Mouse (Mus musculus): ENCODE data around the gene Prkcg. TPM values are rescaled to one million over a fixed set of nuclear protein-coding genes. Genes with fewer than 3 reads are reported as not detected.
A peak's percentile ranks its signal among the peaks of the same experiment; 100 is the strongest.

Prkcg gene
- polyA plus RNA-seq, 1 experiment from 2014 or later: 0.25 TPM

DNA sequence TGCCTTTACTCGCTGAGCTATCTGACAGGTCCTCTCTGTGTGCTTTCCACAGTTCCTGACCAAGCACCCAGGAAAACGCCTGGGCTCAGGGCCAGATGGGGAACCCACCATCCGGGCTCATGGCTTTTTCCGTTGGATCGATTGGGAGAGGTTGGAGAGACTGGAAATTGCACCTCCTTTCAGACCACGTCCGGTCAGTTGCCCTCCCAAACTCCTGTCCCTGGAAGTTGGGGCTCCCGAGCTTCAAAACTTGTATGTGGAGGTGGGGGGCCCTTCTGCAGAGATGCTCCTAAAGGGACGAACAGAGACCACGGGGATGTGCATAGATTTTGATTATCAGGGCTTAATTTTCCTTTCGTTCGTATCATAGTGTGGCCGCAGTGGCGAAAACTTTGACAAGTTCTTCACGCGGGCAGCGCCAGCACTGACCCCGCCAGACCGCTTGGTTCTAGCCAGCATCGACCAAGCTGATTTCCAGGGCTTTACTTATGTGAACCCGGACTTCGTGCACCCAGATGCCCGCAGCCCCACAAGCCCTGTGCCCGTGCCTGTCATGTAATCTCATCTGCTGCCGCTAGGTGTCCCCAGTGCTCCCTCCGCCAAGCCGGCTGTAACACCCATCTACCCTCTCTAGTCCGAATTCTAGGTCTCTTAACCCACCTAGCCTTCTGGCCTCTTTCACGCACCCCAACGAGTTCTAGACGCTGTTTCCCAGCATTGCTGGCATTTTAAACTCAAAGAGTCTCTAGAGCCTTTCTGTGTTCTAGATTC, 41.0 kb downstream of the Prkcg start:
- H3K4me3 ChIP-seq: no peak overlapping the region
- H3K4me1 ChIP-seq: peaks cover 15% of the 10 kb centered on the region
- 21% methylated on average over 31 of the region's 31 CpGs for WGBS
- no peak overlapping the region for H3K9ac ChIP-seq
- H3K36me3 ChIP-seq: no peaks in the 10 kb centered on the region
- H3K9me3 ChIP-seq: no peaks in the 10 kb centered on the region
- no peak for ATAC-seq (ENCODE audit: low FRiP score, low read depth)
- H3K27ac ChIP-seq: no peak overlapping the region
- peaks cover 4% of the 10 kb centered on the region; the same call in 1 of the 2 replicates for H3K27me3 ChIP-seq (replicated peaks)
- H3K4me2 ChIP-seq (replicated peaks): peak overlapping the region; percentile 32

DNA sequence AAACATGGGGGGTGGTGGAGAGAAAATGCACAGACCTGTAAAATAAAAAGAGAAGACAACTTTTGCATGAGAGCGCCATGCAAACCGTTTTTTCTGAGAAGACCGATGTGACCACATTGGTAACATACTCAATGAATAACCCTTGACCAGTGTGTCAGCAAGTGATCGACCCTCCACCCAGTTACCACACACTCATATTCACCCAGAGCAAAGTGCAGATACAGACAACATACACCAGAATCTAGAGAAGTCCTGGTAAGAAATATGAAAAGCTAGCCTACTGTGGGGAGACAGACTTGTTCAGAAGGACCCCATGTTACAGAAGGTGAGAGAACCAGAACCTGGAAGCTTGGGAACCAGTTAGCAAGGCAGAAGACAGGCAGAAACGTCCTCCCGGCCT, 42.2 kb downstream of the Prkcg start:
- Histone ChIP-seq H3K36me3 (no peaks in the 10 kb centered on the region), H3K9me3 (no peaks in the 10 kb centered on the region), H3K27ac (no peak overlapping the region), H3K4me2 (replicated peaks) (peak overlapping the region; percentile 82), H3K4me1 (peaks cover 15% of the 10 kb centered on the region), H3K4me3 (peak overlapping the region; percentile 71), H3K9ac (no peak overlapping the region), H3K27me3 (replicated peaks) (peaks cover 4% of the 10 kb centered on the region; the same call in 1 of the 2 replicates)
- 54% methylated on average over 6 of the region's 6 CpGs for WGBS
- peak; percentile 1 for ATAC-seq (ENCODE audit: low FRiP score, low read depth)

DNA sequence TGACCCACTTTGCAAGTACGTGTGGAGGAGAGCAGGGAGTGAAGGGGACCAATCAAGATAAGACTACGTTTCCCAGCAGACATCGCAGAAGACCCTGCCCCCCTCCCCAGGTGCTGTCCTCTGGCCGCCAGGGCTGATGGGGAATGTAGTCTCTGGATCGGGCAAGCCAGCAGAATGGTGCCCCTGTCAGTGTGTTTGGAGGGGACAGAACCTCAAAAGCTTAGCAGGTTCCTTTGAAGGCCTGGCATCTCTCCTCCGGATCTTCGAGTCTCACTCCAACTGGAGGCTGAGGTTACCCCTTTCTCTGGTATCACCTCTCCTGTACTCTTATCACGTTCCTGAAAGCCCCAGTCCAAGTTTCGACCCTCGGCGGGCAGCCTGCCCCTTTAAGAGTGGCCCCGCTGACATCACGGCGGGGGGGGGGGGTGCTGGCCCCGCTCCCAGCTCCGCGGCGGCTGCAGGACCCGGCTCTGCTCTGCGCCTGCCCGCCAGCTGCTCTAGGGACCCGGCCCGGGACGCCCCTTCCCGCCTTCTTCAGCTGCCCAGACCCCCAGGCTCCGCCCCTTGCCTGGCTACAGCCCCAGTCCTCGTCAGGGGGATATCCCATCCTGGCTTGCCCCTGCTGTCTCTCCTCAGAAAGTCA, 42.7 kb downstream of the Prkcg start:
- Histone ChIP-seq H3K4me2 (replicated peaks) (peak overlapping the region; percentile 82), H3K36me3 (no peaks in the 10 kb centered on the region), H3K4me3 (peak overlapping the region; percentile 71), H3K27ac (peak overlapping the region; percentile 79), H3K9ac (peak overlapping the region; percentile 82), H3K9me3 (no peaks in the 10 kb centered on the region), H3K27me3 (replicated peaks) (peaks cover 4% of the 10 kb centered on the region; the same call in 1 of the 2 replicates), H3K4me1 (peaks cover 15% of the 10 kb centered on the region)
- ATAC-seq (ENCODE audit: low FRiP score, low read depth): peak; percentile 95
- 1% methylated on average over 27 of the region's 27 CpGs for WGBS

DNA sequence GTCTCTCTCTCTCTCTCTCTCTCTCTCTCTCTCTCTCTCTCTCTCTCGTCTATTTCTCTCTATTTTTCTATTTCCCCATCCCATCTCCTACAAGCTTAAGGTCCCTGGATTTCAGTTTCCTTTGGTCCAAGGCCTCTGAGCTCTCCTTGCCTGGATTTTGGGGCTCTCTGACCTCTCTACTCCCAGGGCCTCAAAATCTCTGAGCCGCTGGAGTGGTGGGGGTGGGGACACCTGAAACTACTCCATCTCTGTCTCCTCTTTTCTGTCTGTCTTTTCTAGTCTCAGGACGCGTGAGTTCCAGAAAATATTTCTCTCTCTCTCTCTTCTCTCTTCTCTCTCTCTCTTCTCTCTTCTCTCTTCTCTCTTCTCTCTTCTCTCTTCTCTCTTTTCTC, 43.2 kb downstream of the Prkcg start:
- ATAC-seq (ENCODE audit: low FRiP score, low read depth): peak; percentile 18
- peak overlapping the region; percentile 79 for H3K27ac ChIP-seq
- H3K4me1 ChIP-seq: peaks cover 15% of the 10 kb centered on the region
- peaks cover 4% of the 10 kb centered on the region; the same call in 1 of the 2 replicates for H3K27me3 ChIP-seq (replicated peaks)
- H3K4me3 ChIP-seq: peak overlapping the region; percentile 71
- 0% methylated on average over 4 of the region's 4 CpGs for WGBS
- no peaks in the 10 kb centered on the region for H3K9me3 ChIP-seq
- H3K36me3 ChIP-seq: no peaks in the 10 kb centered on the region
- H3K9ac ChIP-seq: peak overlapping the region; percentile 82
- H3K4me2 ChIP-seq (replicated peaks): peak overlapping the region; percentile 82

DNA sequence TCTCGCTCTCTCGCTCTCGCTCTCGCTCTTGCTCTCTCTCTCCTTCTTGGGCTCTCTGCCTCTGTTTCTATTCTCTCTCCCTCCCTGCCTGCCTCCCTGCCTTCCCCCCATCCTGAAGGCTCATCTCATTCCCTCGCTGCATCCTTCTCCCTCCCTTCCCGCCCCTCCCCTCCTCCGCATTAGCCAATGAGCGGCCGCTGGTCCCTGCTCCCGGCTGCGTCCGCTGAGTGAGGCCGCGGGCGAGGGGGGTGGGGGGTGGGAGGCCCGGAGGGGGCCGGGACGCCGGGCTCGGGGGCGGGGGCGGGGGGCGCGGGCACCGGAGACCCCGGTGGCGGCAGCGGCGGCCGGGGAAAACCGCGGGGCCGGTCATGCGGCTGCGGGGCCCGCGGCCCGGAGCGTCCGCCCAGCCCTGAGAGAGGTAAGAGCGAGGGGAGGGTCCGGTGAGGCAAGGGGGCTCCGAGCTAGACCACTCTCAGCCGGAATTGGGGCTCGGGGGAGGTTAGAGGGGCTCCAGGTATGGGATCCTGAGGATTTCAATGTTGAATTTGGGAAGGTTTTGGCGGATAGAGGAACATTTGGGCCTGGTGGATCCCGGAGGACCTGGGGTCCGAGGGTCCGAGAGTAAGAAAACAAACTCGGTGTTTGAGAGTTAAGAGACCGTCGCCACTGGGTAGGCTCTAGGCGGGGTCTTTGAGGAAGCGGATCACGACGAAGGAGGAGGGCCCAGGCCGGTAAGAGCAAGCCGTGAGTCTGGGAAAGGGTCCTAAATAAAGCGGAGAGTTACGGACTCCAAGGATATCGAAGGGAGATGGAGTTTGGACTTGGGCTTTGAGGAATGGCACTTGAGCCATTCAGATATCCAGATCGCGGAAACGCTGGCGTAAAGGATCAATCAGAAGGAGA, 43.9 kb downstream of the Prkcg start, which contains the start of gene Cacng7:
Gene Cacng7, plus strand, starts transcription at position 337 of the 903 bp plus-strand sequence.
- ATAC-seq (ENCODE audit: low FRiP score, low read depth): peak; percentile 86
- H3K36me3 ChIP-seq: 0 out of 2 replicates have a peak, but pooled peaks cover under 1% of the 10 kb centered on the region
- peaks cover 15% of the 10 kb centered on the region for H3K4me1 ChIP-seq
- H3K9me3 ChIP-seq: no peaks in the 10 kb centered on the region
- peak within 1 kb of the TSS; percentile 71 for H3K4me3 ChIP-seq
- H3K4me2 ChIP-seq (replicated peaks): peak within 1 kb of the TSS; percentile 82
- H3K9ac ChIP-seq: peak within 1 kb of the TSS; percentile 82
- peak within 1 kb of the TSS; percentile 79 for H3K27ac ChIP-seq
- WGBS: under 1% methylated on average over 65 of the region's 65 CpGs
- peaks cover 4% of the 10 kb centered on the region; the same call in 1 of the 2 replicates for H3K27me3 ChIP-seq (replicated peaks)

DNA sequence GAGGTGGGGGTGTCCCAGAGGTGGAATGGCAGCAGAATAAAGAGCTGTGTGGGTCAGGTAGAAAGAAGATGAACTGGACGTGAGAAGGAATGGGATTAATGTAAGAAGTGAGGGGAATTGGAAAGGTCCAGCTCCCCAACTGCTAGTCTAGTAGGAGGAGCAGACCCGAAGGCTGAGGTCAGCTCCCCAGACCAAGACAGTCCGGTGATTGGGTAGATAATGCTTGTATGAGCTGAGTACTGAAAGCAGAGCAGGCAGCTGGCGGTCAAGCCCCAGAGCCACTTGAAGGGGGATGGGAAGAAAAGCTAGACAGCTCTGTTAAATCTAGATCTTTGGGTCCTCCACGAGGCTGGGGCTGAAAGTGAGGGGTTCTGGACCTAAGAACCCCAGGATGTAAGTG, 44.6 kb downstream of the Prkcg start:
- Histone ChIP-seq H3K9ac (peak overlapping the region; percentile 82), H3K4me1 (peaks cover 15% of the 10 kb centered on the region), H3K9me3 (no peaks in the 10 kb centered on the region), H3K27me3 (replicated peaks) (peaks cover 4% of the 10 kb centered on the region; the same call in 1 of the 2 replicates), H3K4me3 (peak overlapping the region; percentile 71), H3K4me2 (replicated peaks) (peak overlapping the region; percentile 82), H3K27ac (no peak overlapping the region), H3K36me3 (peaks cover 7% of the 10 kb centered on the region)
- 7% methylated on average over 5 of the region's 5 CpGs for WGBS
- no peak for ATAC-seq (ENCODE audit: low FRiP score, low read depth)

DNA sequence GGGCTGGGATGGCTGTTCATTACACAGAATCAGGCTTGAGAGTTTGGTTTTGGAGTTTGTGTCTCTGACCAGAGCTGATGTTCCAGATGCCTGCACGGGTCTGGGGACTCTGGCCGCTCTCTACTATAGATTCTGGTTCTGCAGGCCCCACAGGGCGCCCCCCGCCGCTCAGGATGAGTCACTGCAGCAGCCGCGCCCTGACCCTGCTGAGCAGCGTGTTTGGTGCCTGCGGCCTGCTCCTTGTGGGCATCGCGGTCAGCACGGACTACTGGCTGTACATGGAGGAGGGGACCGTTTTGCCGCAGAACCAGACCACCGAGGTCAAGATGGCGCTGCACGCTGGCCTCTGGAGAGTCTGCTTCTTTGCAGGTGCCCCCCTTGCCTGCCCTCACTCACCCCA, 47.4 kb downstream of the Prkcg start:
- H3K4me2 ChIP-seq (replicated peaks): no peak overlapping the region
- no peak for ATAC-seq (ENCODE audit: low FRiP score, low read depth)
- H3K9me3 ChIP-seq: no peaks in the 10 kb centered on the region
- H3K27me3 ChIP-seq (replicated peaks): no peaks in the 10 kb centered on the region
- peaks cover 27% of the 10 kb centered on the region for H3K36me3 ChIP-seq
- no peak overlapping the region for H3K9ac ChIP-seq
- 73% methylated on average over 17 of the region's 17 CpGs for WGBS
- peaks cover 11% of the 10 kb centered on the region for H3K4me1 ChIP-seq
- H3K27ac ChIP-seq: no peak overlapping the region
- H3K4me3 ChIP-seq: no peak overlapping the region

DNA sequence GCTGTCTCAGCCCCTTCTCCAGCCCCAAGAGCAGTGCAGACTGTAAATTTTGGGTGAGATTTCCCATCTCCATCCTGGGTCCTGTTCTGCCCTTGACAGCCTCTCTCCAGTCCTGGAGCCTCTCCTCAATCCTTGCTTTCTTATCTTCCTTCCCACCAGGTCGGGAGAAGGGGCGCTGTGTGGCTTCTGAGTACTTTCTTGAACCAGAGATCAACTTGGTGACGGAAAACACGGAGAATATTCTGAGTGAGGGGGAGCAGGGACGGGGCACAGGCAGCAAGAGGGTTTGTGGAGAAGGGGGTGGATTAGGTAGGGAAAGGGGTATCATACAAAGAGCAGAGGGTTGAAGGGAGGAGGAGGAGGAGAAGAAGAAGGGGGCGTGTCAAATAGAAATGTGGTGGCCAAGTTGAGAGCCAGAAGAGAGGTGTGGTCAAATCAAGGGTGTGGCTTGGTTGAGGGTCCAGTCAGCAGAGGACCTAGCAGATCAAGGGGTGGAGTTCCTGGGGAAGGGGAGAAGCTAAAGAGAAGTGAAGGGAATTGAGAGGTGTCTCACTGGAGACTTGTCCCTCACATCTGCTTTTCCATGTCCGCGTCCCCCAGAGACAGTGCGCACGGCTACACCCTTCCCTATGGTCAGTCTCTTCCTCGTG, 49.4 kb downstream of the Prkcg start:
- H3K9me3 ChIP-seq: no peaks in the 10 kb centered on the region
- H3K4me1 ChIP-seq: peaks cover 9% of the 10 kb centered on the region
- H3K36me3 ChIP-seq: peaks cover 40% of the 10 kb centered on the region
- no peak for ATAC-seq (ENCODE audit: low FRiP score, low read depth)
- no peak overlapping the region for H3K4me2 ChIP-seq (replicated peaks)
- H3K4me3 ChIP-seq: no peak overlapping the region
- H3K27me3 ChIP-seq (replicated peaks): no peaks in the 10 kb centered on the region
- 84% methylated on average over 11 of the region's 11 CpGs for WGBS
- no peak overlapping the region for H3K27ac ChIP-seq
- H3K9ac ChIP-seq: no peak overlapping the region

DNA sequence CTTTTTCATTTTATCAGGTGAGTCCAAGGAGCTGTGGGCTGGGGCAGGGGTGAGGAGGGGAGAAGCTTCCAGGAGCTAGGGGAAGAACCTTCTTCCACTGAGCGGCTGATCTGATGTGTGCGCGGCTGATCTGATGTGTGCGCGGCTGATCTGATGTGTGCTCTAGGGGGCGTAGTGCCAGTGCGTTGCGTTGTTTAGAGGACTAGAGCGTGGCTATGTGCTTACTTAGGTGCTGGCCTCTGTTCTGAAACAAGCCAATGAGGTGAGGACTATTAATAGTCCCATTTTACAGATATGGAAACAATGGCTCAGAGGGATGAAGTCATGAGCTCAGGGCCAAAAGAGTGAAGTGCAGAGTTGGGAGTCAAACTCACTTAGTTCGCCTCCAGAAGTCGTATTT, 50.0 kb downstream of the Prkcg start:
- no peak overlapping the region for H3K4me3 ChIP-seq
- H3K27me3 ChIP-seq (replicated peaks): no peaks in the 10 kb centered on the region
- H3K9me3 ChIP-seq: no peaks in the 10 kb centered on the region
- no peak for ATAC-seq (ENCODE audit: low FRiP score, low read depth)
- H3K27ac ChIP-seq: no peak overlapping the region
- H3K9ac ChIP-seq: no peak overlapping the region
- H3K36me3 ChIP-seq: peaks cover 44% of the 10 kb centered on the region
- no peak overlapping the region for H3K4me2 ChIP-seq (replicated peaks)
- H3K4me1 ChIP-seq: peaks cover 3% of the 10 kb centered on the region
- WGBS: 95% methylated on average over 11 of the region's 11 CpGs

DNA sequence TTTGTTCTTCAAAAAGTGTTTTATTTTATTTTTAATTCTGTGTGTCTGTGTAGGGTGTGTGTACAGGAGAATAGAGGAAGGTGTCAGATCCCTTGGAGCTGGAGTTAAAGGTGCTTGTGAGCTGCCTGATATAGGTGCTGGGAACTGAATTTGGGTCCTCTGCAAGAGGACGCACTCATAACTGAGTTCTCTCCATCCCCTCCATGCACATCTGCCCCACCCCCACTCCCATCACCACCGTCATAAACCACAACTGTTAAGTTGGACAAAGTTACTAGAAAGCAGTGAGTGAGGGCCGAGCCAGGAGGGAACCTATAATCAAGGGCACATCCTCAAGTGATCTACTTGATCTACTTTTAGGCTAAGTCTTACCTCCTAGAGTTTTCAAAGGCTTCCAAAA, 54.9 kb downstream of the Prkcg start:
- ATAC-seq (ENCODE audit: low FRiP score, low read depth): no peak
- Histone ChIP-seq H3K4me2 (replicated peaks) (no peak overlapping the region), H3K9ac (no peak overlapping the region), H3K27ac (no peak overlapping the region), H3K36me3 (peaks cover 70% of the 10 kb centered on the region), H3K9me3 (no peaks in the 10 kb centered on the region), H3K4me1 (no peaks in the 10 kb centered on the region), H3K4me3 (no peak overlapping the region), H3K27me3 (replicated peaks) (no peaks in the 10 kb centered on the region)
- 92% methylated on average over 3 of the region's 3 CpGs for WGBS

DNA sequence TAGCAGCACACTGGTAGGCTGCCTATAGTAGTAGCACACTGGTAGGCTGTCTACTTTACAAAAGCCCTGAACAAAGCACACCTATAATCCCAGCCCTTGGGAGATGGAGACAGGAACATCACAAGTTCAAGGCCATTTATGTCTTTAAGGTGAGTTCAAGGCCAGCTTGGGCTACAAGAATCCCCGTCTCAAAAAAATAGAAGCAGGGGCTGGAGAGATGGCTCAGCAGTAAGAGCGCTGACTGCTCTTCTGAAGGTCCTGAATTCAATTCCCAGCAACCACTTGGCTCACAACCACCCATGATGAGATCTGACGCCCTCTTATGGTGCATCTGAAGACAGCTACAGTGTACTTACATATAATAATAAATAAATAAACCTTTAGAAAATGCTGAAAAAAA, 56.3 kb downstream of the Prkcg start:
- WGBS: 92% methylated on average over 3 of the region's 3 CpGs
- Histone ChIP-seq H3K4me3 (no peak overlapping the region), H3K4me1 (no peaks in the 10 kb centered on the region), H3K4me2 (replicated peaks) (no peak overlapping the region), H3K9me3 (no peaks in the 10 kb centered on the region), H3K9ac (no peak overlapping the region), H3K27ac (no peak overlapping the region), H3K36me3 (peaks cover 78% of the 10 kb centered on the region), H3K27me3 (replicated peaks) (no peaks in the 10 kb centered on the region)
- no peak for ATAC-seq (ENCODE audit: low FRiP score, low read depth)
